Mouse (Mus musculus): Measurements from ENCODE around the gene Cd274.

Cd274 gene

DNA sequence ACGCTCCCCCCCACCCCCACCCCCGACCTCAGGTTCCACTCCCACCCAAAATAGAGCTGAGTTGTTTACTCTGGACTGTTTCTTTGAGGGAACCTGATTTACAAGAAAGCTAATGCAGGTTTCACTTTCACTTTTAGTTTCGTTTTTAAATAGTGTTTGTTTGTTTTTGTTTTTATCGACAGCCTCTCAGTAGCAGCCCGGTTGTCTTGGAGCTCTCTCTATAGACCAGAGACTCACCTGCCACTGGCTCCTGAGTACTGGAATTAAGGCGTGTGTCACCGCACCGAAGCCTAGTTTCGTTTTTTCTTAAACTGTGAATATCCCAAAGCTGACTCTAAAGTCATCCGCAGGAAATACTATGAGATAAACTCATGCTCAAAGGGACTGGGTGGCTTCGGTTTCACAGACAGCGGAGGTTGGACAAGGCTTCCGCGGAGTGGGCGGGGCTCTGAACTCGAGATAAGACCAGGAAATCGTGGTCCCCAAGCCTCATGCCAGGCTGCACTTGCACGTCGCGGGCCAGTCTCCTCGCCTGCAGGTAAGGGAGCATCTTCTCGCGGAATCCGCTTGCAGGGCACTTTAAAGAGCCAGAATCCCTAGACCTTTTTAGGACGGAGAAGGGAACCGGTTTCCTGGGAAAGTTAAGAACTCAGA lies at the start of gene Cd274, which contains the start of gene Plgrkt:
Gene Cd274 (plus strand): TSS at position 487 of the 654 bp plus-strand sequence.
Gene Plgrkt (minus strand): TSS at position 422 of the 654 bp plus-strand sequence.
- DNase-seq (ENCODE audit: low read depth, low spot score), result peak; percentile 81

DNA sequence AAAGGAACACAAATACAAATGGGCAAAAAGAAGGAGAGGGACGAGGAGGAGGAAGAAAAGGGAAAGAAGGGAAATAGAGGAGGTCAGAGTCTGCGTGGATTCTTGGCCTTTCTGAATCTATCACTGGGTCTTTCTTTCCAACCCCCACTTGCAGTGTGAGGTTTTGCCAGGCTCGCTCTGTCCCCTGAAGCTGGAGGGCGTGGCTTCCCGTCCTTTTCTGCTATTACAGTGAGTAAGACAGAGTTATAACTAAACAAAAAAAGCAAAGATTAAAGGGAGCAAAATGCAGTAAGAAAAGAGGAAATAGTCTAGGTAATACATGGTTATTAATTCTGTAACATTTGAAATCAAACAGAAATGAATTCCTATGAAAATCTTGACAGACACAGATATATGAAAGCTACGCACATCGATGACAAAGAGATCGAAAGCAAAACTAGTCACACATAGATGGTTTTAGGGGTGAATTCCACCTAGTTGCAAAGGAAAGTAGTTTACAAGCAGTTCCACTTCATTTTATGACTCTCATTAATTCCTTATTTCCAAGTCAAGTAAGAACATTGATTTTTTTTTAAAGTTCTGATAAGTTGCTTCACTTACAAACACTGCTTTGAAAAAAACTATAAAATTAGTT lies 43.7 kb upstream of the Cd274 start:
- no peak for DNase-seq (ENCODE audit: low read depth, low spot score)

DNA sequence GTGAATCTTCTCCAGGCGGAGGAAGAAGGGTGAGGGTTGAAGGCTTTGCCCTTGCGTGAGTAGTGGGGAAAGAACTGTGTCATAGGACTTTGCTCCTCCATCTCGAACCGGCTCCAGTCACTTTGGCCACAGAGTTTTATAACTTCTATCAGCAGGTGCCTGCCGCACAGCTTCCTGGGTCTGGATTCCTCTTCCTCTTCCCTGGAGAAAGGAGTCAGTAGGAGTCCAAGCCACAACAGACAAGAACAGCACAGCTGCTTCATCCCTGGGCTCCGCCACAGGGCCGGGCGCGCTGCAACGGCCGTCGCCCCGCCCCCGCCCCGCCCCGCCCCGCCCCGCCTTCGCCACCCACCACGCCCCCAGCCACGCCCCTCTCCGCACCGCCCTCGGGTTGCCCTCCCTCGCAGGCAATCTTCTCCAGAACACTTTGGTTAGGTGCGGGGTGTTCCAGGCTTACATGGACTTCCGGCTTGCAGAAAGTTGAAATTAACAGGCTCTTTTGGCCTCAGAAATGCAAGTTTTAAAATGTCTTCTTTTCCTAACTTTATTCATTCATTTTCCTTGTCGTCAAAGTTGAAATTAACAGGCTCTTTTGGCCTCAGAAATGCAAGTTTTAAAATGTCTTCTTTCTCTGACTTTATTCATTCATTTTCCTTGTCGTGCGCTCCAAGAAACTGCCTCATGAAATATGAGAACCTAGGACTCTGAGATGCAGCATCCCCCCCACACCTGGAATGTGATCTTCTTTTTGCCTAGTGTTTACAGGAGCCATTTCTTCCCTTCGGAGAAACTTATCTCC lies 42.0 kb upstream of the Cd274 start, which contains the start of gene Insl6:
Gene Insl6 (minus strand): TSS at position 304 of the 799 bp plus-strand sequence.
- DNase-seq (ENCODE audit: low read depth, low spot score), result peak; percentile 43

DNA sequence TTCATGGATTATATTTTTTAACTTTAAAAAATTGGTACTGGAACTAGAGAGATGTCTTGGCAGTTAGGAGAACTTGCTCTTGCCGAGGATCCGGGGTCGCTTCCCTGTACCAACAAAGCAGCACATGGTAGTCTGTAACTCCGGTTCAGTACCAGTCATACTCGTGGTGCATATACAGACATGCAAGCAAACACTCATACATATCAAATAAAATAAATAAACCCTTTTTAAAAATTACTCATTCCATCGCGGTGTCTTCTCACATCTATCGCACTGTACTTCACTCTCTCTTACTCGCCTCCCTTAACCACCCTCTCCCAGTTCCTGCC lies 41.4 kb upstream of the Cd274 start:
- DNase-seq (ENCODE audit: low read depth, low spot score), result no peak

DNA sequence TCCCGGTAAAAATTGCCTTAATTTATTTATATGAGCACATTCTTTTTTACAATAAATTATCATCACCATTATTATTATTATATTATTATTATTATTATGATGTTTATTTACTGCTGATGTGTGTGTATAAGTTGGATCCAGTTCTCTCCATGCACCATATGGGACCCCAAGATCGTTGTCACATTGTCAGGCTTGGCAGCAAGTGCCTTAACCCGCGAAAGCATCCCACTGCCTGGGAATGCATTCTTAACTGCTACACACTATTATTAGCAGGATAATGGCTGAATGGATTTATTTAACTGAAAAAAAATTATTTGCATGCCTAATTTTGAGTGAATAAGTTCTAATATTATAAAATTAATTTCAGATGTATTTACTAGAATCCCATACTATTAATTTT lies 40.9 kb upstream of the Cd274 start:
- no peak for DNase-seq (ENCODE audit: low read depth, low spot score)

DNA sequence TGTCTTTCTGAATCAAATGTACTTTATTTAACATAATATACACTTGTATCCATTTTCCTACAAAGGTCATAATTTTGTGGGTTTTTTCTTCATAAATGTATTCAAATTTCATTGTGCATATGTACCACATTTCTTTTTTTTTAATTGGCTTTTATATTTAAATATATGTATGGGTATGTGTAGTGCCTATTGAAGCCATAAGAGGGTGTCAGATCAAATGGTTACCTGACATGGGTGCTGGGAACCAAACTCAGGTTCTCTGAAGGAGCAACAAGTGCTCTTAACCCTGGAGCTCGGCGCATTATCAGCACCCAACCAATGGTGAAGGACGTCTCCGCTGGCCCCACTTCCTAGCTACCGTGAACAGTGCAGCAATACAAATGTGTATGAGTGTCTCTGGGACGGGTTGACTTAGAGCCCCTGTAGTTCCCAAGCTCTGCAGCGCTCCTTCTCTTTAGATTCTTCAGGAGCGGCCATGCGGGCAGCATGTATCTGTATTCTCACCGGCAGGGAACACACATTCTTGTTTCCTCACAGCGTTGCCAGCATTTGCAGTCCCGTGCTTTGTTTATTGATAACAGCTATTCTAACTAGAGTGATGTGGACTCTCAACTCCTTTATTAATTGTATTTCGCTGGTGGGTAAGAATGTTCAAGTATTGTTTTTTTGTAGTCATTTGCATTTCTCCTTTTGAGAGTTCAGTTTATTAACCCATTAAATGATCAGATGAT lies 40.3 kb upstream of the Cd274 start:
- DNase-seq (ENCODE audit: low read depth, low spot score), result no peak

DNA sequence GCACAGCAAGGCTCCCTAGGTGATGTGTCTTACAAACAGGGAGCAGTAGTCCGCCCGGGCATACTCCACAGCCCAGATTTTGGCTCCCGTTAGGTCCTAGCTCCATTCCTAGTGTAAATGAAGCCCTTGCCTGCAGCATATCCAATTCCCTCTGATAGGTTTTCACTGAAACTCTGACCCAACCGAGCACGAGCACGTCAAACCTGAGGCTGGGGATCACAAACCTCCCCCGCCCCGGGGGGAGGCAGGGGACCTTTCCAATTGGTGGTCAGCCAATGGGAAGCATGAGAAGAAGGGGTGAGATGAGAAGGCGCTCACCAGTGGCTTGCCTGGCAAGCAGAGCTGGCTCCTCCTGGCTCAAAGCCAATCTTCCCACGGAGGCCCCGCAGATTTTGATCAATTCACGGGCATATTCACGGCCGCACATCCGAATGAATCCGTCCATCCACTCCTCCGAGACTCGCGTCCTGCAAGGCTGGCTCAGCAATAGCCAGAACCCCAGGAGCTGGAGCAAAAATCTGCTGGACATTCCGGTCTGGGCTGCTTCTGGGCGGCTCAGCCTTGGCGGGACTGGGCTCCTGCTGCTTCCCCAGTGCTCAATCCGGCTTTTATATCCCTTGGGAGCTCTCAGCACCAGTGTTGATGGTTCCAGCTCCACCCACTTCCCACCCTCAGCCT lies 33.0 kb upstream of the Cd274 start, which contains the start of gene Rln1:
Gene Rln1 (minus strand): TSS at position 603 of the 678 bp plus-strand sequence.
- DNase-seq (ENCODE audit: low read depth, low spot score), result peak; percentile 51

DNA sequence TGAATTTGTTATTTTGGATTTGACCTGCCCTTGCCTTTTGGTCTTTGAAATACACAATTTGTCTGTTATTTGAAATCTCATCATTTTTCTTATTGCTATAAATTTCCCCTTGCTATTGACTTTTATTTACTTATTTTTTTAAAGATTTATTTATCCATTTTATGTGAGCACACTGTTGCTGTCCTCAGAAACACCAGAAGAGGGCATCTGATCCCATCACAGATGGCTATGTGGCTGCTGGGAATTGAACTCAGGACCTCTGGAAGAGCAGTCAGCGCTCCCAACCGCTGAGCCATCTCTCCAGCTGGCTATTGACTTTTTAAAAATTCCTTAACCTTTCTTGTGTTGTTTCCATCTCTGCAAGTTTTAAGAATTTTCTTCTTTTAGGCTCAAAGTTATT lies 30.6 kb upstream of the Cd274 start:
- no peak for DNase-seq (ENCODE audit: low read depth, low spot score)

DNA sequence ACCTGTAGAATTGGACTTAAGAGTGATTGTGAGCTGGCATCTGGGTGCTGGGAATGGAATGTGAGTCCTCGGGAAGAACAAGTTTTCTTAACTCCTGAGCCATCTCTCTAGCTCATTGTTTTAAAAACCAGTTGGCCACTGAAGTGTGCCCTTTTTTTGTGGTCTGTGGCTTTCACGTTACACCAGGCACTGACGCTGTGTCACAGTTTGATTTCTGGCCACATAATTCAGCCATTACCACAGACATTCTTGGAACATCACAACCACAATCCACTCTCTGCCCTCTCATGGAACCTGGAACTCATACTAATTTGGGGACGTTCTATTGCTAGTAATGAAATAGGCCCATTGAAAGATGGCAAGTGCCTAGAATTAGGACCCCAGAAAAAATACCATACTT lies 26.2 kb upstream of the Cd274 start:
- no peak for DNase-seq (ENCODE audit: low read depth, low spot score)

DNA sequence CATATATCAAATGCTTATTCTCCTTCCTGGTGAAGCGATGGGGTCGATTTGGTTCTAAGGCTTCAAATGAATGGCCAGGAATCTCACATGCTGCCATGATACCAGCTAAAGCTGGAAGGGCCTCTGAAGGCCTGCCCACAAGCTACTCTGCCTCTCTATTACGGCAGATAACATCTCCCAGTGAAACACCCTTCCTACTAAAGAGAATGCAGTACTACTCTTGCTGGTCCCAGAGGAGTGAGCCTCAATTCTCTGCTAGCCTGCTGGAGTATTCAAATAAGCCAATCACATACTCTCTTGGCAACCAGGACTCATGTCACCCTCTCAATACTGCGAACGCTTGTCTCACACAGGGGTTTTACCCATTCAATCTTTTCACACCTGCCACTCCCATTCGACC lies 25.0 kb upstream of the Cd274 start:
- no peak for DNase-seq (ENCODE audit: low read depth, low spot score)

DNA sequence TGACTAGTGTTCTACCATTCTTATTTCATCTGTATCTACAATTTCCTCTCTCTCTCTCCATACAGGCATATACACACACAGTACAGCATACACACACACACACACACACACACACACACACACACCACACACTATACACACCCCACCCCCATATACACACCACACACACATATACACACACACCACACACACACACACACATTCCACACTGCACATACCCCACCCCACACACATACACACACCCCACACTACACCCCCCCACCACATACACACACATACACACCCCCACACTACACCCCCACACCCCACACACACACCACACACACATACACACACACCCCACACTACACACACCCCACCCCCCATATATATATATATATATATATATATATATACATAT lies 22.4 kb upstream of the Cd274 start:
- no peak for DNase-seq (ENCODE audit: low read depth, low spot score)

DNA sequence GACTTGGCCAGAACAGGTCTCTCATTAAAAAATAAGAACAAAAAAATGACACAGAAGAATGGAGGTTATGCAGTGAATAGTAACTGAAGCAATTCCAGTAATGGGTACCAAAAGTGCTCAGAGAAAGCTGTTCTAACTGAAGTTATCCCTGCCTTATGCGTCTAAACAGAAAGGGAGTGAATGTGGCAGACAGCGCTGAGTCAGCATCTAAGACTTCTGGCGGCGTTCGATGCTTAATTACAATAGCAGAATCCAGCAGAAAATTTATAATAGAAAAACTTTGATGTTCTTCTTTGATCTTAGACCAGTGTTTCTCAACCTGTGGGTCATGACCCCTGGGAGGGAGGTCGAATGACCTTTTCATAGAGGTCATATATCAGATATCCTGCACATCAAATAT lies 21.6 kb upstream of the Cd274 start:
- DNase-seq (ENCODE audit: low read depth, low spot score), result peak; percentile 23

DNA sequence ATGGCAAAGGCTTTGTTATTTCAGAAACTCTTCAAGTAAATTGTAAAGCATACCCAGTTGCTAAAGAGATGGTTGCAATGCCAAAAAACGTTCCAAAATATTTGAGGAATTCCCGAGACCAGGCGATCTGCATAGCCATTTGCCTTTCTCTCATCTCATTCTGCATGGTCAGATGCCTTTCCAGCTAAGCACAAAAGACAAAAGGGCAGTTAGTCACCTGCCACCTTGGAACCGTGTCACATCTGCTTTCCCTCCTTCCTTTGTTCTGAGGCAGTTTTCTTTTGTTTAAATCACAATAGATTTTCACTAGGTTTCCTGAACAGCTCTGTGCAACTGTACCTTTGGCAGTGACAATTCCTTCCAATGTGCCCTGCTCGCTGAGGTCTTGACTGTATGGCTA lies 16.3 kb upstream of the Cd274 start:
- DNase-seq (ENCODE audit: low read depth, low spot score), result no peak

DNA sequence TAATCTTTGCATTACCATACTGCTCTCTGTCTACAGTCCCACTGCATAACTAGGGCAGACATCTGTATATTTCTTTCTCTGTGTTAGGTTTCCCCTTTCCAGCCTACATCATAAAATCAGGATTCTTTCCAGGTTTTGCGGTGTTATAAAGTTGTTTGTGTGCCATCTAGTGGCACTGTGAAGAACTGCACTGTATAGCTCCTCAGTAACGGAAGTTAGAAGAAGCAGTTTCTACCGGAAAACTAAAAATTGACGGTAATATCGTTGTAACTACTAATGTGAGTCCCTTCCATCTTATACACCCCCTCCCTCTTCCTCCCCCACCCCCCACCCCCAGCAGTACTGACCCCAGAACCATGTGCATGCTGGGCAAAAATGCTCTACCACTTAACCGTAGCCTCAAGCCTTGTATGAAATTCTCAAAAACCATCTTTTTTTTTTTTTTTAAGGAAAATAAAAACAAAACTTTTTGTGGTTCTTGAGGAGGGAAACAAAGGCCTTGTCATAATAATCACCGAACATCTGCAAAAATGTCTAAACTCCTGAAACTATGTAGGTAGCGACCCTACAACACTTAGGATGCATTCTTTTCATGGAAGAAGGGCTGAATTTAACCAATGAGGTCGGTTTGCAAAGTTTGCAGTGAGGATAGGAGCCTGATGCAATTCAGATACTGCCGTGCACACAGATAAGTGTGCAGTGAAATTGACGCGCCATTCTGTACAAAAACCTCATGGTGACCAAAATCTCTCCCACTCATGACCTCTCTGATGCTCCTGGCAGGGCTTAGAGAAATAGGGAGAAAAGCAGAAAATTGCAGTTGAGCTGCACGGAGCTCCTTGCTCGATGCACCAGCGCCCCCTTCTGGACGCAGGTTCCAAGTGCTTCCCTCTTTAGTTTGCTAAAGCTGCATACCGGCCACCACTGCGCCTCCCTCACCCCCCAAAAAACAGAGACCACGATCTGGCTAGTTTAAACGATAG lies 12.1 kb upstream of the Cd274 start:
- peak; percentile 93 for DNase-seq (ENCODE audit: low read depth, low spot score)

DNA sequence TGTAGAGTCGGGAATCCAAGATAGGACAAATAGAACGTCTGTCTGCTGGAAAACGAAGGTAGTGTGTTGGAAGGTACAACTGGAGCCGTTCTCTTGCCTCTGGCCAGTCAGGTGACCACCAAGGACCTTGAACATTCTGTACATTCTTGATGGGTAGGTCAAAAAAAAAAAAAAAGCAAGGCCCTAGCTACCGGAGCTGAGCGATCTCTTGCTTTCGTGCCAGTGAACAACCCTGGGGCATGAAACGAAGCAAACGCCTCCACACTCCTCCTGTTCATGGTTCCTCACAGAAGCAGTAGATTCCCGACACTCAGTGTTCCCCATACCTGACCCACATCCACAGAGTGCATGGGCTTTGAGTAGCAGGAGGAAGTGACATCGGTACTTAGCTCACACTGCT lies 11.0 kb upstream of the Cd274 start:
- DNase-seq (ENCODE audit: low read depth, low spot score), result peak; percentile 34

DNA sequence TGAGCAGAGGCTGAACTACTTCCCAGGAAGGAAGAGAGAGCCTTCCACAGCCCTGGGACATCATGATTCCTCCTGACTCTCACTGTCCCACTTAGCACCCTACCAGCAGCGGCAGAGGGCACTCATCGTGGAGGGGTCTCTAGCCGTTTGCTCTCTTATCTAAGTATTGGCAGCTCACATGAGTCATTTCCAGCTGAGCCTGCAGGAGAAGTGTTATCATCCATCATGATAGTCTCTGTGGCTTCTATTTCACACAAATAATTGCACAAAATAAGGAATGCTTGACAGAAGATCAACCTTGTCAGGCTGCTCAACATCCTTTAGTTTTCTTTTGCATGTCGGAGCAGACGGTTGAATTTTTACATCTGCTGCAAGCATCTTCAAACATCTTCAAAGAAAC lies 7.0 kb upstream of the Cd274 start:
- no peak for DNase-seq (ENCODE audit: low read depth, low spot score)

DNA sequence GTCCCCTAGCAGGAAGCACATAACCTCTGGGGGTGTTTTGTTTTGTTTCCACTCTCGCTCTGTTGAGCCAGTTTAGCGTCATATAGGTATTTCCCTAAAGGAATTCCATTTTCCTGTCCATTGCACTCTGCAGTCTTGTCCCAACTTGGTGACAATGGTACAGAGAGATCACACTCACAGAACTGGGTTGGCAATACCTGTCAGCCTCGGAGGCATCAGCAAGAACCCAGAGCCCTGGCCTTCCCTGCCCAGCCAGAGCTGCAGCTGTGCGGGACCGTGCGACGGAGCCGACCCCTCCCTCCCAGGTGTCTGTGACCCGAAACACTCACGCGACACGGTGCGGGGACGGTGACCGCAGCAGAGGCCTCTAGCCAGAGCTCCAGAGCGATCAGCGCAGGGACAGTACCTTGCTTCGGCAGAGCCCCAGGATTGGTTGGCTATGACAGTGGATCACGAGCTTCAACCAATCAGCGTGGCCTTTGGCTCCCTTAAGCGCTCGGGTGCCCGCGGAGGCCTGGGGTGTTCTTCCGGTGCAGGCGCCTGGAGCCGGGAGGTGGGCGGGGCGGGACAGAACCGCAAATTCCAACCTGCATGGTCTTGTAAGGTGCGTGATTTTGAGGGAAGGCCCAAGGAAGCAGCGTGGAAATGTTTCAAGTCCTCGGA lies 5.7 kb upstream of the Cd274 start:
- DNase-seq (ENCODE audit: low read depth, low spot score), result peak; percentile 99

DNA sequence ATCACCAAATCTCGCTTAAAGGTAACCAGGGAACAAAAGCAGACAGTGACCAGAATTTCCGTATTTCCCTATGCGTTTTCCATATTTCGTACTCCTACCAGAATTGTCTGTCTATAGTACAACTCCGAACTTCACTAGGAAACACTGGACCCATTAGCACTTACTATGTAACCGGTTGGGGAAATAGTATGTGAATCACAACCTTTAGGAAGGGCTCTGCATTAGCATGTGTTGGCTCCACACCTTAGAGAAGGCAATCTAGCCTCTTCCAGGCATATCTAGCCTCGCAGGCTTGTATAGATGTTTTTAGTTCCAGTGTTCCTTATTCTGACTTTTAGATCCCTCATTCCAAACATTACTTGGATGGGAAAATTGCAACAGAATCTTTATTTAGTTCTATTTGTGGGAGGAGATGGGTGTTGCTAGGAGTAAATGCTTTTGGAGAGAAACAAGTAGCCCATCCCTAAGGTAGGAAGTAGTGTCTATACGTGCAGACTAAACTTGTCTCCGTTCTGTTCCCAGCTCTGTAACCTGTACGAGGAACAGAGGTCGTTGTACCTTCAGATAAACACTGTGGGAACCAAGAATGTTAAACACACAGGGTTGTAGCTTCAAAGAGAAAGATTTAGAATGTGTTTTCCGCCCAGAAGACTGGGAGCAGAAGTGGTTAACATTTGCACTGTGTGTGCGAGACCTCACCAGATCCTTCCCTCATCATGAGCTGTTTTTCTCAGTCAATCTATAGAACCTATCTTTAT lies 4.9 kb upstream of the Cd274 start:
- no peak for DNase-seq (ENCODE audit: low read depth, low spot score)

DNA sequence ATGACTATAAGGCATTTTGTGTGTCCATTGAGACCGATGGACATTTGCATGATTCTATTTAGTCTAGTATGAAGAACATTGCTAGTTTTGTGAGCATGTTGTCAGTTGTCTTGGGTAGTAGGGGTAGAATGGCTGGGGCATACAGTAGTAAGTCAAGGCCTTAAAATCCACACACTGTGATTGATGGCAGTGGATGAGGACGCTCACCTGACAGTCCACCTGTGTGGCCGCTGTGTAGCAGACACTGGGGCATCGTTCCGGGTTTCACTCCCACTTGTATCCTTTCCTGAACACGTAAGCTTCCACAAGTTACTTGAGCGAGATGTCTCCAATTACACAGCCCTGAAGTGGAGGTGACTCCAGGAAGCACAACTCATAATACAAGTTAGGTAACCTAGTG lies 3.7 kb upstream of the Cd274 start:
- DNase-seq (ENCODE audit: low read depth, low spot score), result no peak
